Mouse (Mus musculus) CD4-positive, CD25-positive, alpha-beta regulatory T cell, adult 4 months (primary cell): ENCODE data around the gene Amh. TPM values are rescaled to one million over a fixed set of nuclear protein-coding genes. Genes with fewer than 3 reads are reported as not detected.

Source experiments
- ATAC-seq: one replicate; pipeline ENCODE4 v1.8.0; 2017
- polyA plus RNA-seq, 2 experiments: library from polyadenylated mRNA; unstranded; fragments of 100-300 nt; shearing (Covaris generic); gene quantifications; one replicate each; pipeline ENCODE4 v1.2.1; 2017

The Amh gene
- polyA plus RNA-seq, result not detected

DNA sequence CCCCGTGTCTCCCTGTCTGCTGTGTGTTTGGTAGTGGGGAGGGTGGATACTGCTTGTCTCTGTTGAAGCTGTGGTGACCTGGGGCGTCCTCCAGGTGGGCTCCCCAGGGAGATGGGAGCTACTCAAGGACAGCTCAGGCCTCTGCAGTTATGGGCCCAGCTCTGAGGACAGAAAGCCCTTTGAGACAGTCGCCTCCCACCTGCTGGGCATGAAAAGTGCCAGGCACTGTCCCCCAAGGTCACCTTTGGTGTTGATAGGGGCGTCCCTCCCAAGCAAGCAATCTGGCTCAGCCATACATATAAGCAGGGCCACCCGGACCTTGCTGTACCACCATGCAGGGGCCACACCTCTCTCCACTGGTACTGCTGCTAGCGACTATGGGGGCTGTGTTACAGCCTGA lies at the start of gene Amh:
Gene Amh, plus strand, starts transcription at position 328 of the 400 bp plus-strand sequence.
- ATAC-seq, result no peak

DNA sequence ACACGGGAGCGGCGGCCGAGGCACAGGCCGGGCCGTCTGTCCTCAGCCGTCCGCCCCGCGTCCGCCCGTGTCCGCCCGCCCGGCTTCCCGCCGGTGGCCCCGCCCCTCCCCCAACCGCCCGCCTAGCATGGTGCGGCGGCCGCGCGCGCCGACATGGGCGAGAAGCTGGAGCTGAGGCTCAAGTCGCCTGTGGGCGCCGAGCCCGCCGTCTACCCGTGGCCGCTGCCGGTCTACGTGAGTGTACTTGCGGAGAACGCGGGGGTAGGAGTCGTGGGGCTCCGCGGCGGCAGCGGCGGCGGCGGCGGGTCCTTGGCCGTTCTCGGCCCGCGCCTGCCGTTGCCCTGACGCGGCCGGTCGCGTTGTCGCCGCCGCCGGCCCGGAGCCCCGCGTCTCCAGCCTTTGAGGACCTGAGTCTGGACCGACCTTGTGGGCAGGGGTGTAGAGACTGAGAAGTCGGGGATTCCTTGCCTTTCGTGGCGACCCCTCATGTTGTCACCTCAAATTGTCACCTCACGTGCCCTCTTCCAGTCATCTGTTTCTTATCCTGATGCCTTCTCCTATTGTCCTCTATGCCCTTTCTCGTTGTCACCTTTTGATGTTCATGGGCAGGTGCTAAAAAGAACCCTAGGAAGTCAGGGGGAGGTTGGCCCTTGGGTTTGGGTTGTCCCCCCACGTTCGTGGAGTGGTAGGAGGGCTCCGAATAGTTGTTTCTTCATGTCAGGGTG lies 49.6 kb upstream of the Amh start:
- no peak for ATAC-seq

DNA sequence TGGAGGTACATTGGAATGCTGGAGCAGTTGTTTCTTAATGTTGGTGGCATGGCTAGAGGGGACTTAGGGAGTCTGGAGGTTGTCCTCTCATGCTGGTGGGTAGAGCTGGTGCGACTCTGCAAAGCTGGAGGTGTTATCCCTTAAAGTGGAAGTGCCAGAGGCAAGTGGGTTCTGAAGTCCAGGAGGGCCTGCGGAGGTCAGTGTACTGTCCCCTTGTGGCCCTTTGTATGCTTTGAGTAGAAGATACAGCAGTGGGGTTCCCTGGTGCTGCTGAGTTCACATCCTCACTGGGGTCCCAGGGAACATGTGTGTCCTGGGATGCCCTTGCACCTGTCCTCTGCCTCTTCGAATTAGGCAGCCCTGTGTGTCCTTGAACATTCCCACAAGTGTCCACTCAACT lies 48.9 kb upstream of the Amh start:
- no peak for ATAC-seq

DNA sequence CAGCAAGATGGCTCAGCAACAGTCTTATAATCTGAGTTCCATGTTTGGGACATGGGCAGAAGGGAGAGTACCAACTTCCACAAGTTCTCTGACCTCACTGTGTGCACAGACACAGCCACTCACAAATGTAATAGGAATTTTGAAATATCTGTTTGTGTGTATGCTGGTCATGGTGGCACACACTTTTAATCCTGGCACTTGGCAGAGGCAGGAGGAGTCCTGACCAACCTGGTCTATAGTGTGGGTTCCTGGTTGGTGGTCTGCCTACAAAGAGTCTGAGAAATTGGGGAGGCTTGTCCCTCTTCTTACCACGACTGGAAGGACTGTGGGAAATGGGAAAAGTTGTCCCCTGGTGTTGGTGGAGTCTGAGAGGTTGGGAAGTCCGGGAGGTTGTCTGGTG lies 48.5 kb upstream of the Amh start:
- no peak for ATAC-seq

DNA sequence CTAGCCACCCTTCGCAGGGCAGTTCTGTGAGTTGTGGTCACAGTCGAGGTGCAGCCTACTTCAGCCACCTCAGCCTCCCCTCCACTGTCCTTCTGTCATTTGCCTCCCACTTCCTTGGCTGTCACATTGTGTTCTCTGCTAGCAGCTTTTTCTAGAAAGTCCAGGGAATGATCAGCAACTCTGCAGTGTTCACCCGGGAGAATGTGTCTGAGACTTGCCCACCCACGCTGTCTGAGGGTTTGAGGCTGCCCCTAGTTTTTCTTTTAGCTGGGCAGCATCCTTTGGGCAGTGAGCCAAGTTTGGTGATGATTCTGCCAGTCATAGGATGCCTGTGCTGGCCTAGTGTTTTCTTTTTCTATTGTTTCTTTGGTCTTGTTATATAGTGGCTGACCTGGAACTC lies 48.1 kb upstream of the Amh start:
- ATAC-seq, result no peak

DNA sequence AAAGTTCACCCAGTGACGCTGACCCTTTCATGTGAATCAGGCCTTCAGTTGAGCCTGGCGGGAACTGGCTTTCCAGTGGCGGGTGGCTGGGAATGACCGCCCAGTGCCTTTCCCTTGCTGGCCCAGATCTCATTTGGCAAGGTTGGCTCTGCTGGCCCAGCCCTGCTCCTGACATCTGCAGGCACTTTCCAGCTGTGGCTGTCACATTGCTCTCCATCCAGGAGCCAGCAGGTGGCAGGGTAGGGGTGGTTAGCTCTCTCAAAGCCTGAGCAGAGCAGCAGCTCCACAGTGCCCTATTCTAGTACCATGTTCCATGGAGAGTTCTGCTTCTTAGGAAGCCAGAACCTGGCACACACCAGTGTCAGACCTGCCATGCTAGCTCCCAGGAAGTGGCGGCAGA lies 47.3 kb upstream of the Amh start:
- peak; percentile 45 for ATAC-seq

DNA sequence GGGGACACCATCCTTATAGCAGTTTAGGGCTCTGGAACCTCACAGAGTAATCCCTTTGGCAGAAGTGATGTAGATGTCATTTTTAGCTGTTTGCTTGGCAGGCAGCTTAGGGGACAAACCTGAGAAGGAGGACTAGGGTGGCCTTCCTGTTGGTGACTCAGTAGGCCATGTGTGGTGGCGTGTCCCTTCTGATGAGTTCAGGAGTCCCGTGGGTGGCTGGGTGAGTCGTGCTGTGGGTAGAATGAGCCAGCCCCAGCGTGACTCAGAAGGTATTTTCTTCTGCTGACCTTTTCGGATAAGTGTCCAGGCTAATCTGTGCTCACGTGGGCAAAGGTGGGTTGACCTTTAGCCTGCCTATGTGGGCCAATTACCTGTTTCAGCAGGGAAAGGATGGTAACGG lies 46.4 kb upstream of the Amh start:
- ATAC-seq, result no peak

DNA sequence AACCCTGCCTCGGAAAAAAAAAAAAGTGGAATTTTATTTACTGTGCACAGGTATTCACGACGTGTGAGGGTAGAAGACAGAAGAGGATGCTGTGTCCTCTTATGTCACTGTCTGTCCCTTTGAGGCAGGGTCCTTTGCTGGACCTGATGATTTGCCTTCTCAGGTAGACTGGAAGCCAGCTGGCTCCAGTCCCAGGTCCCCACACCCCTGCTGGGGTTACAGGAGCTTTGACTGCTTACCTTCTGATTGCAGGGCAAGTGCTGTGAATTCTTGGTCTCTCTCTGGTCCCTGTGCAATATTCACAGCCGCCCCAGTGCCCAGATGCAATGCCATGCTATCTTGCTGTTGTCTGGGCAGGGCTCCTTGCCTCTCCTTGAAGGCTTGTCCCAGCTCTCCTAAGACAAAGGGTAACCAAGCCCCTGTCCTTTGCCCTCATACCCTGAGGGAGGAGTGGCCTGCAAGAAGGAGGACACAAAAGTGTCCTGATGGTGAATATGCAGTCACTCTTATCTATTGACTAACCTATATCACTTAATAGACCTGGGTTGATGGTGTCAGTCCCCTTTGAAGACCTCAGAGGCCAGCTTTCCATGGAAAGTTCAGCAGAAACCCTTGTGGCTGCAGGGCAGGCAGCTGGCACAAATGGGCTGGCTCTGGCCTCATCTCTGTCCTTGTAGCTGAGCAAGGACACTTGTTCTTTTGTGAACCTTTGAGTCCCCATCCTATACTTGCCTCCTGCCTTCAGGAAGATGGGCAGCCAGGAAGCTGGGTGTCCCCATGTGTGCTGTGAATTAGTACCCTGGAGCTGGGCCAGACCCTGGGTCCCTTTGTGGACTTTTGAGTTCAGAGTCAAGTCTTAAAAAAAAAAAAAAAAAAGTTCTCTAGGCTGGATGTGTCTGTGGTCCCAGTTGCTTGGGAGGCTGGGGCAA lies 44.2 kb upstream of the Amh start:
- no peak for ATAC-seq

DNA sequence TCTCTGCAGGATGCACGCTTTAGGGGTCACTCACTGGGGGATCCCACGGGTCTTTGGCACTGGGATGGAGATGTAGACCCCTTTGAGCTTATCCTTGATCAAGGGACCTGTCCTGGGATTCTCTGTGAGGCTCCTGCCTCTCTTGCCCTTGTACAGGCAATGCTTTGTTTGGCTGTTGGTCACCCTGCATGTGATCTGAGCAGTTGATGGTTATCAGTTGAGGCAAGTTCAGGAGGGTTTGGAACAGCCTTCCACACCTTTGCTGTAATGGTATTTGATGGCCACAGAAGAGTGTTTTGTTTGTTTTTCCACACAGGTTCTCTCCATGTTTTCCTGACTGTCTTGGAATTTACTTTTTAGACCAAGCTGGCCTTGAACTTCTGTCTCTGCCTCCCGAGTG lies 43.2 kb upstream of the Amh start:
- no peak for ATAC-seq

DNA sequence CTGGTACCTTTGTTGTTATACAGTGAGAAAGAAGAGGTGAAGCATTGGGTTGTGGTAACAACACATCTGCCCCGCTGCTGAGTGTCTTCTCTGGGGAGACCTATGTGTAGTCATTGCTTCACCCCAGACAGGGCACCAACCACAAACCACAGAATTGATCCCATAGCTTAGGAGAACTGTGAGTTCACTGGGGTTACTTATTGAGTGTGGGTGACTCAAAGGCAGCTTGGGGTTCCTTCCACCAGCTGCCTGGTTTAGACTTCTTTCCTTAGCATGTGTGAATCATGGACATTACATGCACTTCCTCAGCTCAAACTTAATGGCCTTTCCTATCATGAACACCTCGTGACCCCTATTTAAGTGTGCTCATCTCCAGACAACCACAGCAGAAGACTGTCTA lies 41.5 kb upstream of the Amh start:
- ATAC-seq, result peak; percentile 29

DNA sequence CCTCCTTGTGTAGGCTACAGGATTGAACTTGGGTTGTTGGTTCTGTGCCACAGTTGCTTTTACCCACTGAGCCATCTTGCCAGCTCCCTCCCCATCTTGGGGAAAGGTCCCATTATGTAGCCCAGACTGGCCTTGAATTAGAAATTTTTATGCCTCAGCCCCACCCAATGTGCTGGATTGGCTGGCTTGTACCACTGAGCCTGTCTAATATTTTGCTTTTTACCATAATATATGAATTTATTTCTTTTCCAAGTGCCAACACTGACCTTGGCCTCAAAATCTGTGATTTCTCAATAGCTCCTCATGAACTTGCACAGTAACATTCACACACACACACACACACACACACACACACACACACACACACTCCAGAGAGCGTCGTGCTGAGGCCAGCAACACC lies 39.3 kb upstream of the Amh start:
- ATAC-seq, result no peak

DNA sequence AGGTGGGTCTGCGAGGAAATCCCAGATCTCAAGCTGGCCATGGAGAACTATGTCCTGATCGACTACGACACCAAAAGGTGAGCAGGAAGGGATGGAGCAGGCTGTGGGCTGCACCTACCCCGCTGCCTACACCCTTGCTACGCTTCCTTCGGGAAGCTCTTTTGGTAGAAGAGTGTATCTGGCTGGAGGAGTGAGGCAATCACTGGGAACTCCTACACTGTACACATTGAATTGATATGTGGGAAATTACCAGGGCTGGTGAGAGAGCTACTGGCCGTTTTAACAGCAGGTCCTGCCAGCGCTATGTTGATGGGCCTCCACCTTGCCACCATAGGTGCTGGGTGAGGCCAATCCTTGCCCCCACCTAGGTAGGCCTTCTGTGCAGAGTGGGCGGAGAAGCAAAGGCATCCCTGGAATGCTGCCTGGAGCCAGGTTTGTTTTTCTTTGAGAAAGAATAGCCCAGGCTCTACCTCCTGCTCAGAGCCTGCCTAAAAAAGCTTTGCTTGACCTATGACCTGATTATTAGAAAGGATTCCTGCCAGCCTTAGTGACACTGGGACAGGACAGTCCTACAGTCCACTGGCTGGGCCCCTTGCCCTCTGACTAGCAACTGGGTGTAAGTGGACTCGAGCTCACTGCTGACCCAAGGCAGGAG lies 38.8 kb upstream of the Amh start:
- no peak for ATAC-seq

DNA sequence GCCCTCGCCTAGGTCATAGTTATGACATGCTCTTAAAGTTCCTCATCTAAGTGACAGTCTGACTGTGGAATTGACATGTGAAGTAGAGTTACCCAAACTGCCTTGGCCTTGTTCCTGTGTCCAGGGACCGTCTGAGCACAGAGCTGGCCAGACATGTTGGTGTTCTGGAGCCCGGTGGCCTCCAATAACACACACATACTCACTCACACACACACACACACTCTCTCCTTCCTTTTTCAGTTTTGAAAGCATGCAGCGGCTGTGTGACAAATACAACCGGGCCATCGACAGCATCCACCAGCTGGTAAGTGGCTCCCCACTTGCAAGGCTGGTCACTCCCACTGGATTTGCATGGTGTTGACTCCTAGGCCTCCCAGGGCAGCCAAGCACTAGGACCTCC lies 36.7 kb upstream of the Amh start:
- ATAC-seq, result no peak

DNA sequence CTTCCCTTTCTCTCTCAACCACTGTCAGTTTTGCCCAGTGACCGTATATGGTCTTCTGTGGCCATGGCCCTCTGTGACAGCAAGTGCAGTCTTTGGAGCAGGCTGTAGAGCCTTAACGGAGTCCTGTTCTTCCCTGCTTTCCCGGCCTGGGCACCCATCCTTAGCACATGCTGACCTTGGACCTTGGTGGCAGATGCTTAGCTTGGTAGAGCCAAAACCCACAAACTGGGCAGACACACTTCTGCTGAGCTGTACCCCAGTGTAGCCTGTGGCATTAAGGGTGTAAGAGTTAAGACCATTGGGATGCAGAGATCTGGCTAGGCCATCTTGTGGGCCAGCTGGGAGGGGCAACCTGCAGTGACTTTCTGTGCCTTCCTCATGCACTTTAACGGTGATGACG lies 31.2 kb upstream of the Amh start:
- no peak for ATAC-seq

DNA sequence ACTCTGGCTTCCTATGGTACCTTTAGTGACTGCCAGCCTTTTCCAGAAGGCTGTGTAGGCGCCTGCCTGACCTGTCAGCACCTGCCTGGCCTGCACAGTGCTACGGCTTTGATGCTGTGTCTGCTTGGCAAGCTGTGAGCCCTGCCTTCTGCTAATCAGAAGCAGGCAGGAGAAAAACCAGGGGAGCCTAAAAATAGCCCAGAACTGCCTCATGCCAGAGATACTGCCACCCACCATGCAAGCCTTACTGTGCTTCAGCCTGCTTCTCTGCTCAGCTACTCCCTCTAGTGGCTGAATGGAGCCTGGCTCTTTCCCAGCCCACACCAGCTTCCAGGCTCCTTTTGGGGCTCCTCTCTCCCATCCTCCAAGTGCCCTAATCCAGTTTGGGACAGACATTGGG lies 30.5 kb upstream of the Amh start:
- ATAC-seq, result peak; percentile 82

DNA sequence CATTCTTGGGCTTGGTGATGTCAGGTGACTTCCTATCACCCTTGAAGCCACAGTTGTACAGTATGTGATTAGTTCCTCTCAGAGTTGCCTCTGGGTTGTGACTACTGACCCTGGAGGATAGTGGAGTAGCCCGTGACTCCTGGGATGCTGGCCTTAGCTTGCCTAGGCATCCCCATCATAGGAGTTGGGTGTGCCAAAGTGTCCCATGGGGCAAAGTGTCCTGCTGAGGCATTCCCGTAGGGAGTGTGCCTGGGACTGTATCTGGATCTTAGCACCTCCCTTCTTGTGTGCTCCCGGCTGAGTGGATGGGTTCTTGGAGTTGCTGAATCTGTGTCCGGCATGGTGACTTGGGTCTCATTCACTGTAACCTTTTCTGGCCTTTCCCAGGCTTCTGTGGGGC lies 30.1 kb upstream of the Amh start:
- no peak for ATAC-seq

DNA sequence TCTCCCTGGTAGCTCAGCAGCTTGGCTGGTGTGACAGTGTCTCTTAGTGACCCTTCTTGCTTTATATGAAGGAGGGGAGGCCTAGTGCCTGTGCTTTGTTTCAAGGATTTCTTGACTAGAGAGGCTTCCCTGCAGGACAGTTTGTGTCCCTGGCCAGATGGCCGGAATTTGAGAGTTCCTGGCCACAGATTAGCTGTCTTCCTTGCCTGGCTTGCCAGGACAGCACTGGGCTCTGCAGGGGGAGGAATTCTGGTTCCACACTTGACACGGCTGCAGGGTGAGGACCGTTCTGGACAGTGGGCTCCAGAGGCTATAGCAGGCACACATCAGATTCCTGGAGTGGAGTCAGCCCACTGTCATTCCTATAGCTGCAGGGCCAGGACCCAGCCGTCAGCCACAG lies 29.3 kb upstream of the Amh start:
- ATAC-seq, result no peak

DNA sequence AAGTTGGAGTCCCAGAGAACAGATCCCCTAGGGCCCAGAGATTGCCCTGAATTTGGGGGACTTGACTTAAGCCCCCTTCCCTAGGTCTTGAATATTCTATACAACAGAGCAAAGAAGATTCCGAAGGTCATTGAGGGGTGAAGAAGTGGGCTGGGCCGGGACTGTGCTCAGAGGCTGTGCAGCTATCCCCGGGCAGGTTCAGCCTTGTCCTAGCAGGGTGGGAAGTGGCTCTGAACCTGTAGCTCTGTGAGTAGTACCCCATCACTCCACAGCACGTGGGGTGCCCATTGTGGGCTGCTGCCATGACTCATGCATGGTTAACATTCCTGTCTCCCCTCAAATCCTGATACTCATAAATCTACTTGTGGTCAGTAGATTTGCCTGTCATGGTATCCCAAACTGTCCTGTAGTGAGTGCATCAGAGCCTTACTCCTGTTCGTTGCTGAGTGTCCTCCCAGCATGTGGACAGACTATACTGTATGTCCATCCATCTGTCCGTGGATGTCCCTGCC lies 28.6 kb upstream of the Amh start:
- no peak for ATAC-seq

DNA sequence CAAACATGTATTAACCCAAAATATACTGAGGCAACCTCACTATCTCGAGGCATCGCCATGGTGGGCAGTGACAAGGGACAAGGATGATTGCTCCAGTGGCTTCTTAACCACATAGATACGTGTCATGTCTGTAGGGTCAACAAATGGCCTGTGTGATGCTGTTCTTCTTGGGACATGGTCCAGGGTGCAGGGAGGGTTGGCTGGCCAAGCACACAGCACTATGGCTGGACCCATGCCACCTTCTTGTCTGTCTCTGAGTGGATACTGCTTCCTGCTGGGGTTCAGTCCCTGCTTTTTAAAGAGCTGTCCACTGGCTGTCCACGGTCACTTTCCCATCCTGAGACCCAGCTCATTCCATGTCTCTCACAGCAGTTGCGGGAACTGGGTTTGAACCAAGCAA lies 27.9 kb upstream of the Amh start:
- no peak for ATAC-seq

DNA sequence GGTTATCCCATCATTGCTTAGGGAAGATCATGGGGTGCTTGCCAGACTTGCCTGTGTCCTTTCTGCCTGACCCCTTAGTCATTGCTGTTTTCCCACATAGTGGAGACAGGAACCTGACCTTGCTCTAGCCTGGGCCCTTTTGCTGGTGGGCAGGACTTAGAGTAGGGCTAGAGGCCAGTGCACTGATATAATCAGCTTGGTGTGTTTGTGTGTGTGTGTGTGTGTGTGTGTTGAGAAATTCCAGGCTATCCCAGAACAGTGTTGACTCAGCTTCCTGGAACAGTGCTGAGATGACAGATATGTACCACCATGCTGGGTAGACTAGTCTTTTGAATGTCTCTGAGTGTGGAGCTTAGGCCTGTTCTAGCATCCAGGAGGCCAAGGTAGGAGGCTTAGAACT lies 25.5 kb upstream of the Amh start:
- ATAC-seq, result no peak

DNA sequence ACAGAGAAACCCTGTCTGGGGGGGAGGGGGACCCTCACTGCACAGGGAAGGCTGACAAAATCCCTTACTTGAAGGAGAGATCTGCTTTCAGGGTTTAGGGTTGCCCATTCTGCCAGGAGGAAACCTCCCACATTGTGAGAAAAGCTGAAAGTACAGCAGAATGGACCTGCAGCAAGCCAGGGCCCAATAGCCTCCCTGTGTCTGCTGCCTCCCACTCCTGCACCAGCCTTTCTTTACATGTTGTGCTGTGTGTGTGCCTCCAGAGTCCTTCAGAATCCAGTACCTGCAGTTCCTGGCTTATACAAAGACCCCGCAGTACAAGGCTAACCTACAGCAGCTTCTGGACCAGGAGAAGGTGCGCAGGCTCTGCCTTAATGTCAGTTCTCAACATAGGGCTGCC lies 20.7 kb upstream of the Amh start:
- ATAC-seq, result no peak

DNA sequence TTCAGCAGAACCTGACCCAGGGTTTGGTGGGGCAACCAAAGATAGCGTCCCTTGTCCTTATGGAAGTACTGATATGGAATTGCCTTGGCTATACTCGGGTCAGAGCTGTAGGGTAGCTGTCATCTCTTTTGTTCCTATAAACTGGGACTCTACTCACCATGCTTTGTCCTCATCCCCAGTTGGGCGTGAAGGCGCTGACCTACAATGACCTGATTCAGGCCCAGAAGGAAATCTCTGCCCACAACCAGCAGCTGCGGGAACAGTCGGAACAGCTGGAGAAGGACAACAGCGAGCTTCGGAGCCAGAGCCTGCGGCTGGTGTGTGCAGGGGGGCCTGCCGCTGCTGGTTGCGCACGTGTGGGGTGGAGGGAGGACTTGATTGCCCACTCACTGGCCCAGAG lies 20.2 kb upstream of the Amh start:
- no peak for ATAC-seq

DNA sequence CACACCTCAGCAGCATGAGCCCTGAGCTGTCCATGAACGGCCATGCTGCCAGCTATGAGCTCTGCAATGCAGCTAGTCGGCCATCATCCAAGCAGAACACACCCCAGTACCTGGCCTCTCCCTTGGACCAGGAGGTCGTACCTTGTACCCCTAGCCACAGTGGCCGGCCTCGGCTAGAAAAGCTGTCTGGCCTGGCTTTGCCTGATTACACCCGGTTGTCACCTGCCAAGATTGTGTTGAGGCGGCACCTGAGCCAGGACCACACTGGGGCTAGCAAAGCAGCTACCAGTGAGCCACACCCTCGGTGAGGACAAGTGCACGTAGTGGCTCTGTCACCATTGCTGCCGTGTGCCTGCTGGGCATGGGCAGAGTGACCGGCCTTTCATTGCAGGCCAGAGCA lies 19.1 kb upstream of the Amh start:
- ATAC-seq, result no peak

DNA sequence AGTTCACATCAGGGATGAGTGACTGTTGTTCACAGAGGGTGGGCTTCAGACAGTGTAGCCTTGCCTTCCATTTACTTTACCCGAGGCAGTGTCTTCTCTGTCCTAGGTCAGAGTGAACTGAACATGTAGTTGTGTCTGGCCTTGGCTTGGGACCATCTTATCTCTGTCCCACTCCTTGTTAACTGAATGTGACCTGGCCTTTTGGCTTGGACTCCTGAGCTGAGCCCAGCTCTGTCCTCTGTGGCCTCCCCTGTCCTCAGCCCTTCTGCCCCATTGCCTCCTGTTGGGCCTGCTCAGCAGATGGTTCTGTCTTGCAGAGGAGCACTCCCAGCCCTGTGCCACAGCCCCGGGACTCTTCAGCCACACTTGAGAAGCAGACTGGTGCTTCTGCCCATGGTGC lies 17.5 kb upstream of the Amh start:
- ATAC-seq, result no peak
